Mouse (Mus musculus) testis, postnatal 10 days (tissue): Measurements from ENCODE around the gene A930004D18Rik.

ENCODE experiments used
- DNase-seq: peaks from one replicate; pipeline ENCODE4 v3.0.0; 2021; ENCODE audit warnings: low spot score

Gene A930004D18Rik

GRCm38 (mm10) chr2:18037491-18037890, at the start of gene A930004D18Rik:
TSS of gene A930004D18Rik (minus strand) at chr2:18037737.
- no peak for DNase-seq

- DNase-seq: no peak
Measured at GRCm38 (mm10) chr2:18080182-18080860, 42.8 kb upstream of the A930004D18Rik start.

- DNase-seq: no peak
Measured at GRCm38 (mm10) chr2:18071947-18072346, 34.4 kb upstream of the A930004D18Rik start.

- DNase-seq: no peak
Measured at GRCm38 (mm10) chr2:18068071-18068796, 30.7 kb upstream of the A930004D18Rik start.

GRCm38 (mm10) chr2:18066436-18066835, 28.9 kb upstream of the A930004D18Rik start:
- no peak for DNase-seq

- DNase-seq: no peak
Measured at GRCm38 (mm10) chr2:18065708-18066030, 28.1 kb upstream of the A930004D18Rik start.

GRCm38 (mm10) chr2:18064941-18065707, 27.6 kb upstream of the A930004D18Rik start:
- peak; percentile 89 for DNase-seq

GRCm38 (mm10) chr2:18064356-18064858, 26.9 kb upstream of the A930004D18Rik start:
- peak; percentile 92 for DNase-seq

GRCm38 (mm10) chr2:18063763-18064251, 26.3 kb upstream of the A930004D18Rik start:
- DNase-seq: peak; percentile 46

GRCm38 (mm10) chr2:18060396-18060795, 22.9 kb upstream of the A930004D18Rik start:
- no peak for DNase-seq

GRCm38 (mm10) chr2:18059891-18060290, 22.4 kb upstream of the A930004D18Rik start:
- no peak for DNase-seq

GRCm38 (mm10) chr2:18059063-18059462, 21.5 kb upstream of the A930004D18Rik start:
- no peak for DNase-seq

- DNase-seq: no peak
Measured at GRCm38 (mm10) chr2:18058146-18058708, 20.7 kb upstream of the A930004D18Rik start.

GRCm38 (mm10) chr2:18057336-18058145, 20.0 kb upstream of the A930004D18Rik start:
- DNase-seq: peak; percentile 76

GRCm38 (mm10) chr2:18056786-18057255, 19.3 kb upstream of the A930004D18Rik start:
- DNase-seq: peak; percentile 92

GRCm38 (mm10) chr2:18055929-18056785, 18.6 kb upstream of the A930004D18Rik start:
- peak; percentile 98 for DNase-seq

GRCm38 (mm10) chr2:18055016-18055928, 17.7 kb upstream of the A930004D18Rik start, which contains the start of gene Mllt10:
TSS of gene Mllt10 (plus strand) at chr2:18055237.
- no peak for DNase-seq

GRCm38 (mm10) chr2:18053951-18054530, 16.5 kb upstream of the A930004D18Rik start:
- DNase-seq: peak; percentile 69
